Mouse (Mus musculus): Measurements from ENCODE around the gene Apbb1. TPM values are rescaled to one million over a fixed set of nuclear protein-coding genes. Genes with fewer than 3 reads are reported as not detected.

Gene Apbb1
- polyA plus RNA-seq, 1 experiment, result 0.80 TPM

DNA sequence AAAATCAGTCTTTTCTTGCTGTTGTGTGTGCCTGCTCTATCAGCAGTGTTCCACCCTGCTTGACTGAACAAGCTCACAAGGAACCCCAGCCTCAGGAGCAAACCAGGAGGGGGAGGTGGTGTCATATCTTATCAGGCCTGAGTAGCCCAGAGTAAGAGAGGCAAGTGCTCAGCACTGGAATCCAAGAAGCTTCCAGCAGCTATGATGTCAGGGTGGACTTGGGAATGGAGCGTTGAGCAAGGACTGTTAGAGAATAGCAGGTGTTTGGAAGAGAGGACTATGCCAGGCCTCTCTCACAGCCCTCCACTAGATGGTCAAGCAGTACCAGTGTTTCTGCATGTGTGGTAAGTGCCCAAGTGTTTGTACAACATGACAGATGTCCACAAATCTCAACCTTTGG is 34.3 kb upstream of the Apbb1 start:
- H3K4me1 ChIP-seq (ENCODE audit: control insufficient read depth, insufficient read depth, low read length), result no peaks in the 10 kb centered on the region
- no peak overlapping the region for H3K27ac ChIP-seq (ENCODE audit: control insufficient read depth, insufficient read depth, low read depth, low read length, poor library complexity)
- 79% methylated on average over 1 of the region's 1 CpGs for WGBS

DNA sequence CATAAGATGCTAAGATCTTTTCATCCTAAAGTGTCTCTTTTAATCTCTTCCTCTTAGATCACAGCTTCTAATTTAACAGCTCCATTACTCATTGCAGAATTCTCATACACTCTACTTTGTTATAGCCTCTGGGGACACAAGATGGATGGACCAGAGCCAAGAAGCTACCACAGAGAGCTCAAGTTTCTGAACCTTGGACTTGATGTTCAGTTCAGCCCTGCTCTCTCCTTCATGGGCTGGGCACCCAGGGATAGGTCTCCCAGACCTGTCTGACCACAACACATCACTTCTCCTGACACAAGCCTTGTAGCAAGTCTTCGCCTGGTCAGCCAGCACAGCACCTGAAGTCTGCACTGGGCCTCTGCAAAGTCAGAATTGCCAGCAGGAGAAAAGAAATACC is 32.9 kb upstream of the Apbb1 start:
- TF ChIP-seq POLR2A (IDR thresholded peaks at IDR 0.05; ENCODE audit: borderline replicate concordance, control insufficient read depth, low read depth, low read length), result no peak
- TF ChIP-seq CTCF (IDR thresholded peaks at IDR 0.05; ENCODE audit: control insufficient read depth, insufficient read depth, low read length), result no peak
- no peak overlapping the region for H3K4me3 ChIP-seq (replicated peaks; ENCODE audit: control insufficient read depth, low read depth, low read length)
- WGBS, result 68% methylated on average over 1 of the region's 1 CpGs
- H3K4me1 ChIP-seq (ENCODE audit: control insufficient read depth, insufficient read depth, low read length), result no peaks in the 10 kb centered on the region
- no peak overlapping the region for H3K27ac ChIP-seq (ENCODE audit: control insufficient read depth, insufficient read depth, low read depth, low read length, poor library complexity)

More for the DNA sequence above, 34.3 kb upstream of the Apbb1 start:
- TF ChIP-seq CTCF (IDR thresholded peaks at IDR 0.05; ENCODE audit: control insufficient read depth, insufficient read depth, low read length) (no peak), POLR2A (IDR thresholded peaks at IDR 0.05; ENCODE audit: borderline replicate concordance, control insufficient read depth, low read depth, low read length) (no peak)
- no peak overlapping the region for H3K4me3 ChIP-seq (replicated peaks; ENCODE audit: control insufficient read depth, low read depth, low read length)

GRCm38 (mm10) chr7:105611767-105612166 is 30.3 kb upstream of the Apbb1 start:
- Histone ChIP-seq H3K4me1 (ENCODE audit: control insufficient read depth, insufficient read depth, low read length) (no peaks in the 10 kb centered on the region), H3K4me3 (replicated peaks; ENCODE audit: control insufficient read depth, low read depth, low read length) (no peak overlapping the region), H3K27ac (ENCODE audit: control insufficient read depth, insufficient read depth, low read depth, low read length, poor library complexity) (no peak overlapping the region)
- 77% methylated on average over 1 of the region's 1 CpGs for WGBS
- no peak for TF ChIP-seq POLR2A (IDR thresholded peaks at IDR 0.05; ENCODE audit: borderline replicate concordance, control insufficient read depth, low read depth, low read length)
- TF ChIP-seq CTCF (IDR thresholded peaks at IDR 0.05; ENCODE audit: control insufficient read depth, insufficient read depth, low read length), result no peak

- Histone ChIP-seq H3K4me3 (replicated peaks; ENCODE audit: control insufficient read depth, low read depth, low read length) (no peak overlapping the region), H3K4me1 (ENCODE audit: control insufficient read depth, insufficient read depth, low read length) (no peaks in the 10 kb centered on the region), H3K27ac (ENCODE audit: control insufficient read depth, insufficient read depth, low read depth, low read length, poor library complexity) (no peak overlapping the region)
- 14% methylated on average over 3 of the region's 3 CpGs for WGBS
- TF ChIP-seq POLR2A (IDR thresholded peaks at IDR 0.05; ENCODE audit: borderline replicate concordance, control insufficient read depth, low read depth, low read length) (no peak), CTCF (IDR thresholded peaks at IDR 0.05; ENCODE audit: control insufficient read depth, insufficient read depth, low read length) (no peak)
Observed at GRCm38 (mm10) chr7:105608467-105608866, 27.0 kb upstream of the Apbb1 start.

GRCm38 (mm10) chr7:105602860-105603623 is 21.6 kb upstream of the Apbb1 start:
- no peak overlapping the region for H3K4me3 ChIP-seq (replicated peaks; ENCODE audit: control insufficient read depth, low read depth, low read length)
- no peaks in the 10 kb centered on the region for H3K4me1 ChIP-seq (ENCODE audit: control insufficient read depth, insufficient read depth, low read length)
- H3K27ac ChIP-seq (ENCODE audit: control insufficient read depth, insufficient read depth, low read depth, low read length, poor library complexity), result no peak overlapping the region
- TF ChIP-seq CTCF (IDR thresholded peaks at IDR 0.05; ENCODE audit: control insufficient read depth, insufficient read depth, low read length), result peak; percentile 76
- no peak for TF ChIP-seq POLR2A (IDR thresholded peaks at IDR 0.05; ENCODE audit: borderline replicate concordance, control insufficient read depth, low read depth, low read length)
- WGBS, result 41% methylated on average over 9 of the region's 9 CpGs

DNA sequence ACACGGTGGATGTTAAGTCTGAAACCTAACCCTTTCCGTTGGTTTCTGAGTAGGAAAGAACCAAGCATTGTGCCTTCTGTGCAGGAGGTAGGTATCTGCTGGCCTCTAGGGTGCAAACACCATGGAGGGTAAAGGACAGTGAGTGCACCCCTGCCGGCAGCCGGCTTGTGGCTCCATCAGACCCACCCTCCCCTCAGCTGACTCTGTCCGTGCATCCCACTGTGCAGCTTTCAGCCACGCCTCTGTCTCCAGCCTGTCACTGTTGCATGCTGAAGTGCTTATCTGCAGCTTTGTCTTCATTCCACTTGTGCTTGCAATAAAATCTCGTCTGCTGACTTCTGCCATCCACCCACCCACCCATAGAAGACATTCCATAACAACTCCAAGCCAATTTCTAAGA is 8.6 kb upstream of the Apbb1 start:
- Histone ChIP-seq H3K4me1 (ENCODE audit: control insufficient read depth, insufficient read depth, low read length) (no peaks in the 10 kb centered on the region), H3K4me3 (replicated peaks; ENCODE audit: control insufficient read depth, low read depth, low read length) (no peak overlapping the region), H3K27ac (ENCODE audit: control insufficient read depth, insufficient read depth, low read depth, low read length, poor library complexity) (no peak overlapping the region)
- TF ChIP-seq CTCF (IDR thresholded peaks at IDR 0.05; ENCODE audit: control insufficient read depth, insufficient read depth, low read length) (no peak), POLR2A (IDR thresholded peaks at IDR 0.05; ENCODE audit: borderline replicate concordance, control insufficient read depth, low read depth, low read length) (no peak)
- 83% methylated on average over 7 of the region's 7 CpGs for WGBS

DNA sequence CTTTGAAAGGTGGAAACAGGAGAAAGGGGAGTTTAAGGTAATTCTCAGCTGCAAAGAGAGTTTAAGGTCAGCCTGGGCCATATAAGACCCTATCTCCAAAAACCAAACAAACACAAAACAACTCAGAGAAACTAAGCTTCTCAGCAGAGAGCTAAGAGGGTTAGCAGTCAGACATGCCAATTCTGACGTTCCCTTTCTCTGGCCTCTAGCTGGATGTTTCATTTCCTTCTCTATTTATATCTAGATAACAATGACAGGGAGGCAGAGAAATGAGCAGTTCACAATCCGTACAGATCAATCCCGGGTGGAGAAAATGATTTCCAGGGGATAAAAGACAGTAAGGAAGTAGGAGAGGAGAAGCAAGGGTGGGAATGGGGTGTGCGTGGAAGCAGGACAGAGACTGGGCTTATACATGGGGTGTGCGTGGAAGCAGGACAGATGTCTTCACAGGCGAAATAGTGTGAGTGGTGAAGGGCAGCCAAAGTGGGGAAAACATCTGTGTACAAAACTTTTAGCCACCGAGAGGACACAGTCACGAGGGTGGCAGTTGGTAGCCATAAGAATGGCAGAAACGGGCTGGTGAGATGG is 7.0 kb upstream of the Apbb1 start:
- WGBS, result 41% methylated on average over 9 of the region's 9 CpGs
- Histone ChIP-seq H3K4me1 (ENCODE audit: control insufficient read depth, insufficient read depth, low read length) (no peaks in the 10 kb centered on the region), H3K27ac (ENCODE audit: control insufficient read depth, insufficient read depth, low read depth, low read length, poor library complexity) (no peak overlapping the region), H3K4me3 (replicated peaks; ENCODE audit: control insufficient read depth, low read depth, low read length) (no peak overlapping the region)
- no peak for TF ChIP-seq POLR2A (IDR thresholded peaks at IDR 0.05; ENCODE audit: borderline replicate concordance, control insufficient read depth, low read depth, low read length)
- no peak for TF ChIP-seq CTCF (IDR thresholded peaks at IDR 0.05; ENCODE audit: control insufficient read depth, insufficient read depth, low read length)

- H3K4me3 ChIP-seq (replicated peaks; ENCODE audit: control insufficient read depth, low read depth, low read length), result no peak overlapping the region
- TF ChIP-seq CTCF (IDR thresholded peaks at IDR 0.05; ENCODE audit: control insufficient read depth, insufficient read depth, low read length) (no peak), POLR2A (IDR thresholded peaks at IDR 0.05; ENCODE audit: borderline replicate concordance, control insufficient read depth, low read depth, low read length) (no peak)
- 71% methylated on average over 2 of the region's 2 CpGs for WGBS
- H3K27ac ChIP-seq (ENCODE audit: control insufficient read depth, insufficient read depth, low read depth, low read length, poor library complexity), result no peak overlapping the region
- H3K4me1 ChIP-seq (ENCODE audit: control insufficient read depth, insufficient read depth, low read length), result no peaks in the 10 kb centered on the region
Observed at GRCm38 (mm10) chr7:105581959-105582358, 506 bp upstream of the Apbb1 start.

Measured in bone marrow, adult 2 months (tissue).